Mouse (Mus musculus) inflammation-experienced regulatory T-cells, adult 6 months (primary cell): ENCODE measurements around the gene Tars. TPM values are rescaled to one million over a fixed set of nuclear protein-coding genes. Genes with fewer than 3 reads are reported as not detected.

ENCODE experiments used
- ATAC-seq: one replicate; pipeline ENCODE4 v1.8.0; 2017
- polyA plus RNA-seq, 3 experiments: library from polyadenylated mRNA; unstranded; fragments of 100-300 nt; shearing (Covaris generic); gene quantifications; one replicate each; pipeline ENCODE4 v1.2.1; 2017

Gene Tars
- polyA plus RNA-seq, 3 experiments from 2014 or later, result 66.6 to 100 (median 77.8) TPM

- no peak for ATAC-seq
Observed at GRCm38 (mm10) chr15:11360888-11361287, 38.6 kb downstream of the Tars start.

- ATAC-seq, result no peak
Observed at GRCm38 (mm10) chr15:11357501-11357900, 42.0 kb downstream of the Tars start.

- ATAC-seq, result no peak
Observed at GRCm38 (mm10) chr15:11355865-11356264, 43.6 kb downstream of the Tars start.

DNA sequence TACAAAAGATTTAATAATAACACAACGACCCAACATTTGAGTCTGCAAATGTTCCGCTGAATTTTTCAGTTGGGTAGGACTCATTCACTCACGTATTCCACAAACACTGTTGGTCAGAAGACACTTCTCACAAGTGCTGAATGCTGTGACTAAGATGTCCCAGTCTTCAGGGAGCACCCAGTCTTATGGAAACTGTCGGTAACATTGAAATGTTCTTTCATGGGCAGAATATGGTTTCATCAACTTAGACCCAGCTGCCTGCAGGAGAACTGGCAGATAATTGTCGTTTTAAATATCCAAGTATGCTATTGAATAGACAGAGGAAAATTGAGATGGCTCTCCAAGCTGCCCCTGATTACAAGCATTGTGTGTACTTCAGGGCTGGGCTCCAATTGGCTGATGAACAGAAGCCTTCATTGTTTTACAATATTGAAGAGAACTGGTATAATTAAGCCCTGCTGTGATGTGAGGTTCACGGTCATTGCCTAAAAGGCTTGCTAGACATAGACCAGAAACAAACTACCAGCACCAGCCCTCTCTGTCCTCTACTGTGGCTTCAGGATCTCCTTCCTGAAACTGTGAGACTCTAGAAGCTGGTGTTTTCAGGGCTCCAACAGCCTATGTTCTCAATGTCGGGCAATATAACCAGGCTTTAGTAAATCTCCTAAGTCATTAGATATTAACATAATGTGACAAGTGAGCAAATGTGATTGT lies 59.8 kb downstream of the Tars start:
- ATAC-seq, result no peak
